Mouse (Mus musculus) lung, postnatal 10 days (tissue): ENCODE measurements around the gene Frem3.
A peak's percentile ranks its signal among the peaks of the same experiment; 100 is the strongest.

Experiments used
- DNase-seq: peaks from one replicate; pipeline ENCODE4 v3.0.0; 2021

Frem3 gene

GRCm38 (mm10) chr8:80714461-80714860 is 103.6 kb downstream of the Frem3 start:
- peak; percentile 9 for DNase-seq

DNA sequence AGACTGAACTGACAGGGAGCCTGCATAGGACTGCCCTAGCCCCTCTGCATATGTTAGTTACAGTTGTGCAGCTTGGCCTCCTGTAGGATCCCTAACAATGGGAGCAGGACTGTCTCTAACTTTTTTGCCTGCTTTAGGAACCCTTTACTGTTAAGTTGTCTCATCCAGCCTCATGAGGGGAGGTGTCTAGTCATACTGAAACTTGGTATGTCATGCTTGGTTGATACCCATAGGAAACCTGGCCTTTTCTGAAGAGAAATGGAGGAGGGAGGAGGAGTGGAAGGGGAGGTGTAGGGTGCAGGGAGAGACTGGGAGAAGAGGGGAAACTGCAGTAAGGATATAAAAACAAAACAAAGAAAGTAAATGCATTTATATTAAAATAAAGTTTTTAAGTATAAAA is 121.4 kb downstream of the Frem3 start:
- no peak for DNase-seq

GRCm38 (mm10) chr8:80738046-80738387 is 127.1 kb downstream of the Frem3 start:
- peak; percentile 20 for DNase-seq

GRCm38 (mm10) chr8:80738388-80739154 is 127.7 kb downstream of the Frem3 start:
- DNase-seq: peak; percentile 47

GRCm38 (mm10) chr8:80739155-80739924 is 128.5 kb downstream of the Frem3 start, which contains the start of gene Smarca5:
Smarca5 (minus strand) TSS chr8:80739497.
- peak; percentile 97 for DNase-seq

GRCm38 (mm10) chr8:80739932-80740331 is 129.1 kb downstream of the Frem3 start:
- DNase-seq: no peak
